Mouse (Mus musculus) MEL (cell line): ENCODE data around the gene D630003M21Rik. TPM values are rescaled to one million over a fixed set of nuclear protein-coding genes. Genes with fewer than 3 reads are reported as not detected.

Source experiments
- DNase-seq: peaks from one replicate; pipeline ENCODE4 v3.0.0; 2011; ENCODE audit warnings: low read depth, low spot score
- H3K27ac ChIP-seq: 2 replicates; pipeline ENCODE4 v1.5.1; 2012; ENCODE audit warnings: low read depth, mild to moderate bottlenecking, control low read depth, low read length, moderate library complexity; ENCODE audit not compliant: control insufficient read depth
- H3K27me3 ChIP-seq, 2 experiments: fragments of 150-350 bp in 1 of 2; sonication (generic) in 1 of 2; 2 replicates each; pipeline ENCODE4 v1.6.1; 2012; ENCODE audit warnings: low read length in 2 of 2, mild to moderate bottlenecking in 2 of 2, improper control_type of control experiment in 1 of 2, moderate library complexity in 1 of 2; ENCODE audit not compliant: insufficient read depth in 2 of 2, control insufficient read depth in 1 of 2
- H3K36me3 ChIP-seq, 2 experiments: 2 replicates each; pipeline ENCODE4 v1.6.1; 2012 to 2014; ENCODE audit warnings: low read length in 2 of 2, improper control_type of control experiment in 1 of 2, inconsistent platforms in 1 of 2, mild to moderate bottlenecking in 1 of 2; ENCODE audit not compliant: insufficient read depth in 2 of 2, control insufficient read depth in 1 of 2
- H3K4me1 ChIP-seq, 2 experiments: fragments of 150-350 bp in 1 of 2; sonication (generic) in 1 of 2; 2 replicates each; pipeline ENCODE4 v1.6.1; 2012; ENCODE audit warnings: low read length in 2 of 2, improper control_type of control experiment in 1 of 2, mild to moderate bottlenecking in 1 of 2; ENCODE audit not compliant: insufficient read depth in 2 of 2, control insufficient read depth in 1 of 2
- H3K4me3 ChIP-seq, 2 experiments: fragments of 150-350 bp in 1 of 2; sonication (generic) in 1 of 2; 2 replicates each; pipeline ENCODE4 v1.5.1; 2012; ENCODE audit warnings: low read depth in 2 of 2, low read length in 2 of 2, mild to moderate bottlenecking in 2 of 2, moderate library complexity in 2 of 2, control low read depth in 1 of 2, improper control_type of control experiment in 1 of 2; ENCODE audit not compliant: control insufficient read depth in 1 of 2, insufficient read depth in 1 of 2
- H3K79me2 ChIP-seq: 2 replicates; pipeline ENCODE4 v1.6.1; 2012; ENCODE audit warnings: mild to moderate bottlenecking, low read length, moderate library complexity; ENCODE audit not compliant: control insufficient read depth, poor library complexity, insufficient read depth
- H3K9ac ChIP-seq: 2 replicates; pipeline ENCODE4 v1.6.1; 2012; ENCODE audit warnings: low read depth, mild to moderate bottlenecking, control low read depth, low read length, moderate library complexity; ENCODE audit not compliant: control insufficient read depth, poor library complexity, severe bottlenecking
- H3K9me3 ChIP-seq: fragments of 150-350 bp; sonication (generic); replicated peaks from 2 replicates; pipeline ENCODE4 v1.6.1; 2012; ENCODE audit warnings: mild to moderate bottlenecking, low read length, improper control_type of control experiment, moderate library complexity; ENCODE audit not compliant: insufficient read depth
- BHLHE40 ChIP-seq: IDR thresholded peaks from 2 replicates; pipeline ENCODE4 v1.6.1; 2012; ENCODE audit warnings: low read depth, mild to moderate bottlenecking, inconsistent platforms, low read length, improper control_type of control experiment, borderline replicate concordance
- CHD2 ChIP-seq: IDR thresholded peaks from 2 replicates; pipeline ENCODE4 v1.6.1; 2011; ENCODE audit warnings: low read length, improper control_type of control experiment
- E2F4 ChIP-seq: IDR thresholded peaks from 2 replicates; pipeline ENCODE4 v1.6.1; 2011; ENCODE audit warnings: low read depth, low read length, improper control_type of control experiment, borderline replicate concordance
- ELF1 ChIP-seq: IDR thresholded peaks from 2 replicates; pipeline ENCODE4 v1.6.1; 2014; ENCODE audit warnings: low read depth, mild to moderate bottlenecking, inconsistent platforms, low read length, improper control_type of control experiment, moderate library complexity
- GABPA ChIP-seq: IDR thresholded peaks from 2 replicates; pipeline ENCODE4 v1.6.1; 2012; ENCODE audit warnings: low read depth, mild to moderate bottlenecking, inconsistent platforms, low read length, improper control_type of control experiment, moderate library complexity
- JUND ChIP-seq: IDR thresholded peaks from 2 replicates; pipeline ENCODE4 v1.6.1; 2011; ENCODE audit warnings: low read depth, mild to moderate bottlenecking, improper control_type of control experiment, low read length
- MAFK ChIP-seq: IDR thresholded peaks from 2 replicates; pipeline ENCODE4 v1.6.1; 2011; ENCODE audit warnings: low read depth, mild to moderate bottlenecking, low read length, improper control_type of control experiment, borderline replicate concordance
- MAX ChIP-seq: IDR thresholded peaks from 2 replicates; pipeline ENCODE4 v1.6.1; 2011; ENCODE audit warnings: low read length, improper control_type of control experiment
- MEF2A ChIP-seq: IDR thresholded peaks from 2 replicates; pipeline ENCODE4 v1.6.1; 2014; ENCODE audit warnings: low read depth, mild to moderate bottlenecking, inconsistent platforms, low read length, improper control_type of control experiment; ENCODE audit not compliant: poor library complexity, insufficient replicate concordance, severe bottlenecking; ENCODE audit errors: extremely low read depth
- MYB ChIP-seq: IDR thresholded peaks from 2 replicates; pipeline ENCODE4 v1.6.1; 2011; ENCODE audit warnings: mild to moderate bottlenecking, low read depth, low read length, improper control_type of control experiment
- POLR2A ChIP-seq, 2 experiments: IDR thresholded peaks; 2 replicates each; pipeline ENCODE4 v1.6.1; 2011 to 2012; ENCODE audit warnings: low read length in 2 of 2, mild to moderate bottlenecking in 2 of 2, control low read depth in 1 of 2, improper control_type of control experiment in 1 of 2, low read depth in 1 of 2, moderate library complexity in 1 of 2; ENCODE audit not compliant: control insufficient read depth in 1 of 2, insufficient read depth in 1 of 2, poor library complexity in 1 of 2
- POLR2AphosphoS2 ChIP-seq: IDR thresholded peaks from 2 replicates; pipeline ENCODE4 v1.6.1; 2011; ENCODE audit warnings: low read length, improper control_type of control experiment
- POLR2AphosphoS5 ChIP-seq: IDR thresholded peaks from 2 replicates; pipeline ENCODE4 v1.6.1; 2012; ENCODE audit warnings: low read depth, borderline replicate concordance, mild to moderate bottlenecking, inconsistent platforms, low read length, moderate library complexity, mixed read lengths
- RAD21 ChIP-seq: IDR thresholded peaks from 2 replicates; pipeline ENCODE4 v1.6.1; 2011; ENCODE audit warnings: mild to moderate bottlenecking, low read depth, low read length, improper control_type of control experiment
- SMC3 ChIP-seq: IDR thresholded peaks from 2 replicates; pipeline ENCODE4 v1.6.1; 2011; ENCODE audit warnings: low read depth, low read length, improper control_type of control experiment
- TAL1 ChIP-seq: IDR thresholded peaks from 2 replicates; pipeline ENCODE4 v1.6.1; 2012; ENCODE audit warnings: mild to moderate bottlenecking, inconsistent platforms, low read length, moderate library complexity, mixed read lengths
- TBP ChIP-seq: IDR thresholded peaks from 2 replicates; pipeline ENCODE4 v1.8.0; 2011; ENCODE audit warnings: low read depth, low read length, improper control_type of control experiment
- TCF12 ChIP-seq: IDR thresholded peaks from 2 replicates; pipeline ENCODE4 v1.6.1; 2014; ENCODE audit warnings: low read depth, mild to moderate bottlenecking, inconsistent platforms, low read length, improper control_type of control experiment, moderate library complexity
- UBTF ChIP-seq: IDR thresholded peaks from 2 replicates; pipeline ENCODE4 v1.6.1; 2012; ENCODE audit warnings: low read depth, mild to moderate bottlenecking, inconsistent platforms, low read length, improper control_type of control experiment, moderate library complexity, borderline replicate concordance; ENCODE audit not compliant: insufficient read depth
- USF1 ChIP-seq: IDR thresholded peaks from 2 replicates; pipeline ENCODE4 v1.6.1; 2014; ENCODE audit warnings: low read depth, mild to moderate bottlenecking, inconsistent platforms, low read length, improper control_type of control experiment, moderate library complexity
- USF2 ChIP-seq, 2 experiments: IDR thresholded peaks; 2 replicates each; pipeline ENCODE4 v1.6.1; 2011 to 2012; ENCODE audit warnings: improper control_type of control experiment in 2 of 2, low read length in 2 of 2, borderline replicate concordance in 1 of 2, inconsistent platforms in 1 of 2, low read depth in 1 of 2, mild to moderate bottlenecking in 1 of 2; ENCODE audit not compliant: insufficient read depth in 1 of 2
- ZC3H11A ChIP-seq: IDR thresholded peaks from 2 replicates; pipeline ENCODE4 v1.6.1; 2012; ENCODE audit warnings: low read depth, mild to moderate bottlenecking, inconsistent platforms, low read length, improper control_type of control experiment
- ZMIZ1 ChIP-seq: IDR thresholded peaks from 2 replicates; pipeline ENCODE4 v1.6.1; 2012; ENCODE audit warnings: low read depth, mild to moderate bottlenecking, inconsistent platforms, low read length, improper control_type of control experiment, moderate library complexity
- ZNF384 ChIP-seq: IDR thresholded peaks from 2 replicates; pipeline ENCODE4 v1.6.1; 2012; ENCODE audit warnings: low read depth, mild to moderate bottlenecking, inconsistent platforms, low read length, improper control_type of control experiment
- polyA plus RNA-seq, 2 experiments: library from polyadenylated mRNA; stranded (reverse) in 1 of 2; unstranded in 1 of 2; fragments of >175 nt in 1 of 2; fragments of >200 nt in 1 of 2; gene quantifications; 2 replicates each; pipeline versions ENCODE4 v1.2.1 to v1.2.4; 2012; ENCODE audit warnings: low replicate concordance in 2 of 2, low read depth in 1 of 2; ENCODE audit not compliant: insufficient read length in 2 of 2, insufficient read depth in 1 of 2, missing spikeins in 1 of 2
- total RNA-seq: library from RNA; depleted of rRNA; stranded (reverse); fragments of 300-350 nt; gene quantifications from 2 replicates; pipeline ENCODE4 v1.2.3, GENCODE M21; 2012

The D630003M21Rik gene
- total and polyA plus RNA-seq, 3 experiments: 0.10 TPM; not detected in 2

DNA sequence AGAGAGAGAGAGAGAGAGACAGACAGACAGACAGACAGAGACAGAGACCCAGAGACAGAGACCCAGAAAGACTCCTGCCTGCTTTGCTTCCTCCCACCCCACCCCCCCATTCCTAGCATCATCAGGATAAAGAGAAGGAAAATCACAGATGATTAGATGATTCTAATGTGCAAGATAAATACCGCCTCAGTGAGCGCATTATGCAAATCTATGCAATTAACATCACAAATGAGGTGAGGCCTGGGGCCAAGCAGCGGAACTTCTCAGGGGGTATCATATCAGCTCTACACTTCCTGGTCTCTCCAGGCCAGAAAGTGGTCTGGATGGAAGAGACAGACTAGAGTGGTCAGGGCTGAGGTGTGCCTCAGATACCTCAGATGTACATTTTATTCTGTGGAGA lies 51.4 kb downstream of the D630003M21Rik start:
- peaks cover 0 to 4% of the 10 kb centered on the region in 2 experiments; a peak in 1 of 4 replicates for H3K4me1 ChIP-seq
- no peaks in the 10 kb centered on the region for H3K79me2 ChIP-seq
- no peak overlapping the region for H3K27ac ChIP-seq
- H3K9me3 ChIP-seq: no peaks in the 10 kb centered on the region
- no peak overlapping the region for H3K9ac ChIP-seq
- no peak overlapping the region for H3K4me3 ChIP-seq
- no peak for TF ChIP-seq POLR2A (IDR thresholded peaks at IDR 0.05; ENCODE audit: control insufficient read depth in 1 of 2, insufficient read depth in 1 of 2, low read depth in 1 of 2, low read length in 2 of 2, poor library complexity in 1 of 2)
- no peak for TF ChIP-seq ELF1
- no peak for TF ChIP-seq MYB
- TF ChIP-seq POLR2AphosphoS2: no peak
- no peak for TF ChIP-seq MEF2A
- TF ChIP-seq MAX: no peak
- H3K27me3 ChIP-seq: no peaks in the 10 kb centered on the region
- H3K36me3 ChIP-seq: no peaks in the 10 kb centered on the region
- no peak for DNase-seq

GRCm38 (mm10) chr2:158176763-158177162 lies 52.3 kb downstream of the D630003M21Rik start:
- H3K27ac ChIP-seq: no peak overlapping the region
- H3K27me3 ChIP-seq: no peaks in the 10 kb centered on the region
- no peaks in the 10 kb centered on the region for H3K79me2 ChIP-seq
- peaks cover 0 to 4% of the 10 kb centered on the region in 2 experiments; a peak in 1 of 4 replicates for H3K4me1 ChIP-seq
- TF ChIP-seq ZMIZ1 (no peak), MAX (no peak), USF2 (IDR thresholded peaks at IDR 0.05; ENCODE audit: borderline replicate concordance in 1 of 2, insufficient read depth in 1 of 2, low read depth in 1 of 2, low read length in 2 of 2) (no peak), RAD21 (no peak), TCF12 (no peak), CHD2 (no peak), MAFK (no peak), UBTF (no peak), SMC3 (no peak), TAL1 (no peak), JUND (no peak), GABPA (no peak), ZC3H11A (no peak), POLR2AphosphoS5 (no peak), E2F4 (no peak), TBP (no peak), ZNF384 (no peak), BHLHE40 (no peak), USF1 (no peak)
- no peak overlapping the region for H3K4me3 ChIP-seq
- no peaks in the 10 kb centered on the region for H3K9me3 ChIP-seq
- no peaks in the 10 kb centered on the region for H3K36me3 ChIP-seq
- H3K9ac ChIP-seq: no peak overlapping the region
- DNase-seq: no peak
